Mouse (Mus musculus): ENCODE data around the gene Spn. TPM values are rescaled to one million over a fixed set of nuclear protein-coding genes. Genes with fewer than 3 reads are reported as not detected.

The Spn gene
- polyA plus RNA-seq, 1 experiment, result not detected

DNA sequence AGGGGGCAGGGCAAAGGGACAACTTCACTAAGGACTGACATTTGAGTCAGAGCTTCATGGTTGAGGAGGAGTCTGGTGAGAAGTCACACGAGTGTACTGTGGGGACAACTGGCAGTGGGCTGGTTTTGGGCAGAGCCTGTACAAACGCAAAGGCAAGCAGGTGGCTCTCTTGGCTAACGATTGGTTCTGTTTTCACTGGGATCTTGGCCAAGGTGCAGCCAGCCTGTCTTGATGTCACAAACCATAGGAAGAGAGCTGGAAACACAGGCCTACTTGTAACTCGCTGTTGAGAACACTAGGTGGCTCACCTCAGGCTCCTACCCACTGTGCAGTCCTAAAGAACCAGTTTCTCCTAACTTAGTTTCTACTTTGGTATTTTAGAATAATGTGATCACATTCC, 8.0 kb downstream of the Spn start:
- H3K27ac ChIP-seq (ENCODE audit: insufficient read depth, low read length), result no peak overlapping the region
- no peak overlapping the region for H3K4me3 ChIP-seq (ENCODE audit: insufficient read depth, low read length)
- no peaks in the 10 kb centered on the region for H3K4me1 ChIP-seq (ENCODE audit: control insufficient read depth, insufficient read depth, low read length)
- TF ChIP-seq CTCF (IDR thresholded peaks at IDR 0.05; ENCODE audit: borderline replicate concordance, insufficient read depth, low read length), result peak; percentile 38; the same call in 1 of the 2 replicates
- TF ChIP-seq POLR2A (IDR thresholded peaks at IDR 0.05; ENCODE audit: low read depth, low read length), result no peak

DNA sequence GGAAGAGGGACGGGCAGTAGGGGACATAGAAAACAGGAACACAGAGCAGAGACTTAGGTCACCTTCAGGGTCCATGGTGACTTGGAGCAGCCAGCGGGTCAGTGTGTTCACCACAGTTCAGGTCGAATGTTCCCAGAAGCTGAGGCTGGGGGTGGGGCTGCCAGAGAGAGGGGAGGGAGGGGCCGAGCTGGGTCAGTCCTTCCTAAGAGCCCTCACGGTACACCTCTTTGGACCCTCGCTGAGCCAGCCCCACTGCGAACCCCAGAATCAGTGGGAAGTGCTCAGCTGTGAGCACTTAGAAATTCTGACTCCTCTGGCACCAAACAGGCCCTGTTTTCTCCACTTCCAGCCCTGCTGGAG, 15.7 kb downstream of the Spn start, which contains the start of gene Qprt:
Qprt (minus strand) TSS at position 316 of the 360 bp plus-strand sequence.
- no peak within 1 kb of the TSS for H3K27ac ChIP-seq (ENCODE audit: insufficient read depth, low read length)
- H3K4me1 ChIP-seq (ENCODE audit: control insufficient read depth, insufficient read depth, low read length), result peaks cover 8% of the 10 kb centered on the region; the same call in 1 of the 2 replicates
- TF ChIP-seq CTCF (IDR thresholded peaks at IDR 0.05; ENCODE audit: borderline replicate concordance, insufficient read depth, low read length) (no peak), POLR2A (IDR thresholded peaks at IDR 0.05; ENCODE audit: low read depth, low read length) (no peak)
- no peak within 1 kb of the TSS for H3K4me3 ChIP-seq (ENCODE audit: insufficient read depth, low read length)

- TF ChIP-seq CTCF (IDR thresholded peaks at IDR 0.05; ENCODE audit: borderline replicate concordance, insufficient read depth, low read length), result no peak
- no peak for TF ChIP-seq POLR2A (IDR thresholded peaks at IDR 0.05; ENCODE audit: low read depth, low read length)
- Histone ChIP-seq H3K27ac (ENCODE audit: insufficient read depth, low read length) (no peak overlapping the region), H3K4me1 (ENCODE audit: control insufficient read depth, insufficient read depth, low read length) (peaks cover 8% of the 10 kb centered on the region; the same call in 1 of the 2 replicates), H3K4me3 (ENCODE audit: insufficient read depth, low read length) (no peak overlapping the region)
Measured at GRCm38 (mm10) chr7:127121061-127121910, 16.3 kb downstream of the Spn start.

GRCm38 (mm10) chr7:127118671-127119445, 18.8 kb downstream of the Spn start:
- Histone ChIP-seq H3K27ac (ENCODE audit: insufficient read depth, low read length) (no peak overlapping the region), H3K4me1 (ENCODE audit: control insufficient read depth, insufficient read depth, low read length) (peaks cover 8% of the 10 kb centered on the region; the same call in 1 of the 2 replicates), H3K4me3 (ENCODE audit: insufficient read depth, low read length) (no peak overlapping the region)
- TF ChIP-seq POLR2A (IDR thresholded peaks at IDR 0.05; ENCODE audit: low read depth, low read length) (no peak), CTCF (IDR thresholded peaks at IDR 0.05; ENCODE audit: borderline replicate concordance, insufficient read depth, low read length) (no peak)

- no peak for TF ChIP-seq POLR2A (IDR thresholded peaks at IDR 0.05; ENCODE audit: low read depth, low read length)
- TF ChIP-seq CTCF (IDR thresholded peaks at IDR 0.05; ENCODE audit: borderline replicate concordance, insufficient read depth, low read length), result no peak
- Histone ChIP-seq H3K4me3 (ENCODE audit: insufficient read depth, low read length) (no peak overlapping the region), H3K27ac (ENCODE audit: insufficient read depth, low read length) (0 out of 2 replicates have a peak overlapping the region, but pooled peaks have one; percentile 30), H3K4me1 (ENCODE audit: control insufficient read depth, insufficient read depth, low read length) (peaks cover 13% of the 10 kb centered on the region)
Measured at GRCm38 (mm10) chr7:127117948-127118347, 19.7 kb downstream of the Spn start.

DNA sequence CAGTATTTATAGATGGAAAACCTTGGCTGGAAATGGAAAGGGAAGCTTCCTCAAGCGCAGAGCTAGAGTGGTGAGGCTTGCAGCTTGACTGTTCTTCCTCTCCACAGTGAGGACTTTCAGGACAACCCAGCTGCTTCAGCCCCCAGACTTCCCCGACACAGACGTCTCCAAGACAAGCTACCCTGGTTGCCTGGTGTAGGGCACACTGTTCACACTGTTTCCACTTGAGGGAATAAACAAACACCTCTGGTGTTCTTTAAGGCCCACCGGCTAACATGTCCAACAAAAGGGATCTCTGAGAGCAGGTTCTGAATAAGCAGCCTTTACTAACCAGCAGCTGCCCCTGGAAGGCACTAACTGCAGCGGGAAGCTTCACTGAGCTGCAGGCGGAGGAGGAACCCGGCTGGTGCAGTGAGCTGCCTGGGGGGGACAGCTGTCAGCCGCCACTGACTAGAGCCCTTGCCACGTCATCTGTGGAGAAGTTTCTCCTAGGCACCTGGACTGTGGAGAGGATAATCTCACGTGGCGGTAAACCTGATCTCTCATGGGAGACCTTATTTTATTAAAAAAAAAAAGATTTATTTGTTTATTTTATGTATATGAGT, 21.2 kb downstream of the Spn start:
- peaks cover 16% of the 10 kb centered on the region for H3K4me1 ChIP-seq (ENCODE audit: control insufficient read depth, insufficient read depth, low read length)
- TF ChIP-seq CTCF (IDR thresholded peaks at IDR 0.05; ENCODE audit: borderline replicate concordance, insufficient read depth, low read length) (no peak), POLR2A (IDR thresholded peaks at IDR 0.05; ENCODE audit: low read depth, low read length) (no peak)
- H3K27ac ChIP-seq (ENCODE audit: insufficient read depth, low read length), result no peak overlapping the region
- no peak overlapping the region for H3K4me3 ChIP-seq (ENCODE audit: insufficient read depth, low read length)

DNA sequence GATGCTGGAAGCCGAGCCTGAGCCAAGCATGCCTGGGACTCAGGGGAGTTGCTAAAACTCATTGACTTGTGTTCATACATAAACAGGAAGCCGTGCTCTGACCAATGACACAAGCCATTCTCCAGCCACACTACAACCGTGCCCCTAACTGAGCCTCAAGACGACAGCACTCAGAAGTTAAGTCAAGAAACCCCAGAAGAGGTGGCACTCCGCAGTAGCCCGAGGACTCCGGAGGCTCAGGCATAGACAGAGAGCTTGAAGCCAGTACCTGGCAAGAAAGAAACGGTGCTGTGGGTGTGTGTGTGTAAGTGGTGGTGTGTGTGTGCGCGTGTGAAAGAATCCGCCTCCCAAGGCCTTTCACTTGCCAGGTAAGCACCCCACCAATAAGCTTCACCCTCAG, 22.7 kb downstream of the Spn start:
- TF ChIP-seq CTCF (IDR thresholded peaks at IDR 0.05; ENCODE audit: borderline replicate concordance, insufficient read depth, low read length), result no peak
- TF ChIP-seq POLR2A (IDR thresholded peaks at IDR 0.05; ENCODE audit: low read depth, low read length), result no peak
- Histone ChIP-seq H3K4me3 (ENCODE audit: insufficient read depth, low read length) (no peak overlapping the region), H3K27ac (ENCODE audit: insufficient read depth, low read length) (no peak overlapping the region), H3K4me1 (ENCODE audit: control insufficient read depth, insufficient read depth, low read length) (peaks cover 16% of the 10 kb centered on the region)

GRCm38 (mm10) chr7:127113614-127114259, 23.9 kb downstream of the Spn start:
- no peak overlapping the region for H3K4me3 ChIP-seq (ENCODE audit: insufficient read depth, low read length)
- no peak overlapping the region for H3K27ac ChIP-seq (ENCODE audit: insufficient read depth, low read length)
- H3K4me1 ChIP-seq (ENCODE audit: control insufficient read depth, insufficient read depth, low read length), result peaks cover 16% of the 10 kb centered on the region
- TF ChIP-seq POLR2A (IDR thresholded peaks at IDR 0.05; ENCODE audit: low read depth, low read length) (0 out of 2 replicates have a peak, but pooled peaks have one; percentile 14), CTCF (IDR thresholded peaks at IDR 0.05; ENCODE audit: borderline replicate concordance, insufficient read depth, low read length) (no peak)

Data from embryonic fibroblast, embryonic 13.5 days (primary cell).